ENCODE assay signal across 21 mouse cellular contexts in the genomic region with DNA sequence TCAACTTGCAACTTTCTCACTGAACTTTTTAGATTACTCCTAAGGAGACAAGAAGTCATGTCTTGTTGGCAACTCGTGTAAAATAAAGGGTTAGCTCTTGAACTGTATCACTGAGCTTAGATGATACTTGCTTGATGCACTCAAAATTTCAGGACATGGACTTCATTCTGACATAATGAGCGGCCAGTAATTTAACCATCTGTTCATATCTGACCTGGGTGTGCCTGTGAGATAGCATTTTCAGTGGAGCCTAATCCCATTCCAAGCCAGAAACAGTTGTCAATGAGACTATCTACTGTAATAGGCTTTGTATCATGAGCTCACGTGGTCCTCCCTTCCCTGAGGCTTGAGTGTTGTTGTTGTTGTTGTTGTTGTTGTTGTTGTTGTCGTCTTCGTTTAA.
"Had no signal": no experiment of that assay in that cellular context is flagged by ENCODE, and none has a peak within 500 bp of the region (broad histone marks: within the 10 kb centered on the region; RNA-seq: fewer than 3 reads in every experiment).

No protein-coding gene starts in this region.

- H3K36me3 ChIP-seq: heart, embryonic 12.5 days; hindbrain, embryonic 13.5 days; intestine, embryonic 15.5 days; limb, embryonic 10.5 days; limb, embryonic 12.5 days; liver, embryonic 13.5 days had no signal

- H3K4me1 ChIP-seq: heart, embryonic 12.5 days; hindbrain, embryonic 13.5 days; limb, embryonic 10.5 days; liver, embryonic 13.5 days had no signal

- DNase-seq: gastrocnemius, postnatal 10 days; gastrocnemius, postnatal 25 days; heart, postnatal 14 days; kidney, adult 18-20 months; kidney, adult 8-10 months; kidney, postnatal 10 days; kidney, postnatal 25 days; kidney, postnatal 4 days; liver; liver, embryonic 13.5 days had no signal

- H3K27me3 ChIP-seq: heart, embryonic 12.5 days; hindbrain, embryonic 13.5 days; intestine, embryonic 15.5 days; limb, embryonic 12.5 days; liver, embryonic 13.5 days had no signal

- H3K27ac ChIP-seq: hindbrain, embryonic 13.5 days; intestine, embryonic 15.5 days; layer of hippocampus, adult 2 months; left cerebral cortex, adult 2 months; limb, embryonic 10.5 days; limb, embryonic 12.5 days; liver, embryonic 13.5 days had no signal

- H3K4me2 ChIP-seq: heart, embryonic 12.5 days; hindbrain, embryonic 13.5 days; intestine, embryonic 15.5 days; limb, embryonic 12.5 days; liver, embryonic 11.5 days; liver, embryonic 13.5 days had no signal

- H3K9me3 ChIP-seq: heart, embryonic 12.5 days; hindbrain, embryonic 13.5 days; intestine, embryonic 15.5 days; limb, embryonic 10.5 days; limb, embryonic 12.5 days; liver, embryonic 13.5 days had no signal

- H3K4me3 ChIP-seq: heart, embryonic 12.5 days; hindbrain, embryonic 13.5 days; intestine, embryonic 15.5 days; layer of hippocampus, adult 2 months; left cerebral cortex, adult 2 months; limb, embryonic 10.5 days; limb, embryonic 12.5 days; liver, embryonic 13.5 days had no signal

- H3K9ac ChIP-seq: heart, embryonic 12.5 days; hindbrain, embryonic 13.5 days; intestine, embryonic 15.5 days; limb, embryonic 12.5 days; liver, embryonic 13.5 days had no signal

- ATAC-seq: hindbrain, embryonic 16.5 days; inflammation-experienced regulatory T-cells, adult 6 months; intestine, embryonic 15.5 days; intestine, postnatal 0 days had no signal
